Mouse (Mus musculus) CH12.LX (cell line): ENCODE results near the gene Megf11. TPM values are rescaled to one million over a fixed set of nuclear protein-coding genes. Genes with fewer than 3 reads are reported as not detected.

Experiments used
- DNase-seq: peaks from one replicate; pipeline ENCODE4 v3.0.0-alpha.2; 2013; ENCODE audit errors: extremely low read depth
- H3K27ac ChIP-seq: 2 replicates; pipeline ENCODE4 v1.5.1; 2012; ENCODE audit warnings: low read depth, mild to moderate bottlenecking, control low read depth, moderate library complexity; ENCODE audit not compliant: insufficient read depth
- H3K27me3 ChIP-seq: replicated peaks from 2 replicates; pipeline ENCODE3; 2012; ENCODE audit warnings: inconsistent platforms
- H3K36me3 ChIP-seq, 2 experiments: replicated peaks in 1 of 2; 2 replicates each; pipeline versions ENCODE3 to v1.6.1; 2012; ENCODE audit warnings: inconsistent platforms in 1 of 2, low read length in 1 of 2, mild to moderate bottlenecking in 1 of 2, mixed read lengths in 1 of 2, moderate library complexity in 1 of 2; ENCODE audit not compliant: control insufficient read depth in 1 of 2, insufficient read depth in 1 of 2
- H3K4me1 ChIP-seq, 2 experiments: 2 replicates each; pipeline ENCODE4 v1.6.1; 2012; ENCODE audit warnings: inconsistent platforms in 1 of 2, moderate library complexity in 1 of 2; ENCODE audit not compliant: insufficient read depth in 2 of 2, control insufficient read depth in 1 of 2
- H3K4me2 ChIP-seq: 2 replicates; pipeline ENCODE4 v1.6.1; 2012; ENCODE audit warnings: low read depth, mild to moderate bottlenecking, control low read depth; ENCODE audit not compliant: poor library complexity, insufficient read depth, severe bottlenecking
- H3K4me3 ChIP-seq, 3 experiments: fragments of 150-350 bp in 1 of 3; sonication (generic) in 1 of 3; replicated peaks in 1 of 3; 2 replicates each; pipeline versions ENCODE3 to v1.5.1; 2011 to 2012; ENCODE audit warnings: low read depth in 2 of 3, low read length in 2 of 3, mild to moderate bottlenecking in 2 of 3, moderate library complexity in 2 of 3, control low read depth in 1 of 3, improper control_type of control experiment in 1 of 3, inconsistent platforms in 1 of 3, mixed read lengths in 1 of 3; ENCODE audit not compliant: poor library complexity in 1 of 3
- H3K79me2 ChIP-seq: replicated peaks from 2 replicates; pipeline ENCODE4 v1.6.1; 2012; ENCODE audit warnings: mild to moderate bottlenecking, moderate library complexity; ENCODE audit not compliant: control insufficient read depth, poor library complexity, insufficient read depth, severe bottlenecking; ENCODE audit errors: extremely low read depth
- H3K9ac ChIP-seq: 2 replicates; pipeline ENCODE4 v1.6.1; 2012; ENCODE audit warnings: low read depth, mild to moderate bottlenecking, control low read depth, moderate library complexity; ENCODE audit not compliant: insufficient read depth
- H3K9me3 ChIP-seq: replicated peaks from 2 replicates; pipeline ENCODE3; 2012; ENCODE audit warnings: low read length, inconsistent platforms, mixed read lengths
- CHD1 ChIP-seq: IDR thresholded peaks from 2 replicates; pipeline ENCODE4 v1.6.1; 2012; ENCODE audit warnings: low read depth, low read length, improper control_type of control experiment, inconsistent platforms
- CHD2 ChIP-seq: IDR thresholded peaks from 2 replicates; pipeline ENCODE4 v1.6.1; 2011; ENCODE audit warnings: low read length, improper control_type of control experiment
- E2F4 ChIP-seq: IDR thresholded peaks from 2 replicates; pipeline ENCODE4 v1.6.1; 2011; ENCODE audit warnings: low read depth, low read length, improper control_type of control experiment; ENCODE audit not compliant: insufficient replicate concordance
- ELF1 ChIP-seq: IDR thresholded peaks from 2 replicates; pipeline ENCODE4 v1.6.1; 2014; ENCODE audit warnings: low read depth, mild to moderate bottlenecking, inconsistent platforms, low read length, improper control_type of control experiment
- MEF2A ChIP-seq: IDR thresholded peaks from 2 replicates; pipeline ENCODE4 v1.6.1; 2014; ENCODE audit warnings: low read depth, mild to moderate bottlenecking, inconsistent platforms, low read length, improper control_type of control experiment, borderline replicate concordance
- MXI1 ChIP-seq: IDR thresholded peaks from 2 replicates; pipeline ENCODE4 v1.6.1; 2011; ENCODE audit warnings: mild to moderate bottlenecking, low read depth, low read length, improper control_type of control experiment
- PAX5 ChIP-seq: IDR thresholded peaks from 2 replicates; pipeline ENCODE4 v1.6.1; 2012; ENCODE audit warnings: low read length, inconsistent platforms, mixed read lengths
- POLR2AphosphoS2 ChIP-seq: IDR thresholded peaks from 2 replicates; pipeline ENCODE4 v1.6.1; 2011; ENCODE audit warnings: low read depth, low read length, improper control_type of control experiment
- RAD21 ChIP-seq: IDR thresholded peaks from 2 replicates; pipeline ENCODE4 v1.6.1; 2011; ENCODE audit warnings: low read depth, mild to moderate bottlenecking, low read length, improper control_type of control experiment, moderate library complexity
- TCF12 ChIP-seq: IDR thresholded peaks from 2 replicates; pipeline ENCODE4 v1.6.1; 2014; ENCODE audit warnings: low read depth, mild to moderate bottlenecking, inconsistent platforms, low read length, improper control_type of control experiment
- USF2 ChIP-seq: conservative IDR thresholded peaks from 2 replicates; pipeline ENCODE4 v1.6.1; 2011; ENCODE audit warnings: low read depth, low read length, improper control_type of control experiment
- ZKSCAN1 ChIP-seq: IDR thresholded peaks from 2 replicates; pipeline ENCODE4 v1.6.1; 2012; ENCODE audit warnings: low read depth, inconsistent platforms, low read length, improper control_type of control experiment, borderline replicate concordance
- ZMIZ1 ChIP-seq: IDR thresholded peaks from 2 replicates; pipeline ENCODE4 v1.6.1; 2012; ENCODE audit warnings: low read depth, mild to moderate bottlenecking, inconsistent platforms, low read length, improper control_type of control experiment
- dilution Hi-C: fragments of 300-500 bp; cut with MboI; formaldehyde crosslinking; loops from 2 replicates; pipeline ENCODE4 v1.14.3; 2020; ENCODE audit warnings: low sequenced_read_pairs; ENCODE audit not compliant: extremely low pct_unique_long_range_greater_than_20kb, extremely low pct_ligation_motif_present
- in situ Hi-C: fragments of 300-500 bp; cut with MboI; formaldehyde crosslinking; loops from 3 replicates; pipeline ENCODE4 v1.14.3; 2019; ENCODE audit warnings: low sequenced_read_pairs, low pct_ligation_motif_present, low pct_unique_long_range_greater_than_20kb, mixed read lengths
- polyA plus RNA-seq: library from polyadenylated mRNA; unstranded; fragments of >175 nt; gene quantifications from 2 replicates; pipeline ENCODE4 v1.2.1, GENCODE M21; 2012; ENCODE audit warnings: low read depth; ENCODE audit not compliant: insufficient read length
- total RNA-seq, 2 experiments: library from RNA; depleted of rRNA; stranded (reverse); fragments of 300-350 nt in 1 of 2; fragments of >200 nt in 1 of 2; gene quantifications; 2 replicates each; pipeline ENCODE4 v1.2.3; 2012 to 2014

Megf11 gene
- total and polyA plus RNA-seq, 3 experiments: 0.04 to 0.59 TPM; not detected in 1

- dilution Hi-C loops: no loop called here
- no peak overlapping the region for H3K4me3 ChIP-seq
- H3K27me3 ChIP-seq: no peaks in the 10 kb centered on the region
- in situ Hi-C loops: loop anchor here (10.0 kb wide), 1 partner anchor 120 kb away; no protein-coding TSS in a partner anchor
- no peaks in the 10 kb centered on the region for H3K9me3 ChIP-seq
- H3K4me2 ChIP-seq: no peak overlapping the region
- DNase-seq: no peak
- TF ChIP-seq TCF12: no peak
- TF ChIP-seq ZKSCAN1: no peak
- TF ChIP-seq CHD1: no peak
- no peak for TF ChIP-seq POLR2AphosphoS2
- TF ChIP-seq MEF2A: no peak
- TF ChIP-seq E2F4: no peak
- no peak for TF ChIP-seq RAD21
- no peak for TF ChIP-seq CHD2
- no peak for TF ChIP-seq ZMIZ1
- no peak for TF ChIP-seq USF2
- H3K4me1 ChIP-seq: no peaks in the 10 kb centered on the region
- no peak overlapping the region for H3K27ac ChIP-seq
- H3K36me3 ChIP-seq: no peaks in the 10 kb centered on the region
- no peak overlapping the region for H3K9ac ChIP-seq
- H3K79me2 ChIP-seq: no peaks in the 10 kb centered on the region
These were observed 119.0 kb downstream of the Megf11 start for GRCm38 (mm10) chr9:64504456-64504855.

DNA sequence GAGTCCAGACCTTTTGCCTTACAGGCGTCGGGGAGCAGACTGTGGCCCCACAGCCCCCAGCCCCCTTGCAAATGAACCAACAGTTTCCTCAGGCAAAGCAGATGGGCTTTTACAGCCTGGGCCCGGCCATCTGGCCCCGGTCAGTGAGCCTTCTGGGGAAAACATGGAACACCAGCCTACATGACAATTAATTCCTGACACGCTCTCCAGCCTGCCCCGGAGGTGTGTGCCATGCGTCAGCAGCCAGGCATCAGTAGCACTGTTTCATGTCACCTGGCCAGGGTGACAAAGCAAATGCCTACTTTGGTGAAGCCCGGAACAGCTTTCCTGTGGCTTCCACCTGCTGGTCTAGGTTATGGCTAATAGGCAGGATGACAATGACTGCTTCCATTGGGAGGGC lies 119.5 kb downstream of the Megf11 start:
- in situ Hi-C loops (loop anchor here (10.0 kb wide), 1 partner anchor 120 kb away; no protein-coding TSS in a partner anchor), dilution Hi-C loops (no loop called here)
- no peak overlapping the region for H3K27ac ChIP-seq
- H3K4me3 ChIP-seq: no peak overlapping the region
- H3K4me2 ChIP-seq: no peak overlapping the region
- H3K79me2 ChIP-seq: no peaks in the 10 kb centered on the region
- H3K9me3 ChIP-seq: no peaks in the 10 kb centered on the region
- H3K4me1 ChIP-seq: peaks cover 2 to 5% of the 10 kb centered on the region in 2 experiments; a peak in 2 of 4 replicates
- no peak for DNase-seq
- TF ChIP-seq PAX5 (no peak), MXI1 (no peak), ZKSCAN1 (no peak), ELF1 (no peak)
- no peaks in the 10 kb centered on the region for H3K36me3 ChIP-seq
- no peaks in the 10 kb centered on the region for H3K27me3 ChIP-seq
- H3K9ac ChIP-seq: no peak overlapping the region
